Mouse (Mus musculus) lung, adult 18-20 months (tissue): Measurements from ENCODE around the gene Grm2.
"Not testable (repeated sequence)": the region's sequence is repeated elsewhere in the genome, so short reads cannot be mapped to it uniquely, and the experiment has no call there.

ENCODE experiments used
- DNase-seq, 2 experiments: peaks; one replicate each; pipeline ENCODE4 v3.0.0; 2022; ENCODE audit warnings: mixed read lengths in 2 of 2

The Grm2 gene

GRCm38 (mm10) chr9:106645684-106646271, 10.1 kb downstream of the Grm2 start:
- no peak for DNase-seq

- no peak for DNase-seq
Observed at GRCm38 (mm10) chr9:106643787-106644186, 12.1 kb downstream of the Grm2 start.

- DNase-seq, result peak; percentile 70 to 77
Observed at GRCm38 (mm10) chr9:106643128-106643527, 12.8 kb downstream of the Grm2 start.

GRCm38 (mm10) chr9:106641346-106641745, 14.5 kb downstream of the Grm2 start:
- no peak for DNase-seq

- DNase-seq, result no peak
Observed at GRCm38 (mm10) chr9:106638154-106638553, 17.7 kb downstream of the Grm2 start.

- no peak for DNase-seq
Observed at GRCm38 (mm10) chr9:106632185-106632584, 23.7 kb downstream of the Grm2 start.

GRCm38 (mm10) chr9:106627796-106628195, 28.1 kb downstream of the Grm2 start:
- DNase-seq, result not testable (repeated sequence)

- no peak for DNase-seq
Observed at GRCm38 (mm10) chr9:106626282-106626681, 29.6 kb downstream of the Grm2 start, which contains the start of gene Iqcf6. Gene Iqcf6 (plus strand): TSS chr9:106626582.

- DNase-seq, result no peak
Observed at GRCm38 (mm10) chr9:106617496-106617895, 38.4 kb downstream of the Grm2 start.

GRCm38 (mm10) chr9:106616306-106616705, 39.6 kb downstream of the Grm2 start:
- DNase-seq, result no peak

- DNase-seq, result no peak
Observed at GRCm38 (mm10) chr9:106614616-106615015, 41.3 kb downstream of the Grm2 start.

GRCm38 (mm10) chr9:106613951-106614350, 41.9 kb downstream of the Grm2 start:
- no peak for DNase-seq

- DNase-seq, result no peak
Observed at GRCm38 (mm10) chr9:106610727-106611126, 45.2 kb downstream of the Grm2 start.

GRCm38 (mm10) chr9:106600546-106600945, 55.3 kb downstream of the Grm2 start:
- DNase-seq, result peak in 1 of 2 experiments; percentile 15

- DNase-seq, result no peak
Observed at GRCm38 (mm10) chr9:106598466-106598865, 57.4 kb downstream of the Grm2 start.

GRCm38 (mm10) chr9:106595836-106596235, 60.0 kb downstream of the Grm2 start:
- DNase-seq, result no peak

- not testable (repeated sequence) for DNase-seq
Observed at GRCm38 (mm10) chr9:106595402-106595801, 60.5 kb downstream of the Grm2 start.
